Mouse (Mus musculus) kidney, postnatal 25 days (tissue): ENCODE measurements around the gene Ypel2.
"Not testable (repeated sequence)": the region's sequence is repeated elsewhere in the genome, so short reads cannot be mapped to it uniquely, and the experiment has no call there.

ENCODE experiments used
- DNase-seq, 2 experiments: peaks; one replicate each; pipeline ENCODE4 v3.0.0; 2021; ENCODE audit warnings: mixed read lengths in 2 of 2

The Ypel2 gene

DNA sequence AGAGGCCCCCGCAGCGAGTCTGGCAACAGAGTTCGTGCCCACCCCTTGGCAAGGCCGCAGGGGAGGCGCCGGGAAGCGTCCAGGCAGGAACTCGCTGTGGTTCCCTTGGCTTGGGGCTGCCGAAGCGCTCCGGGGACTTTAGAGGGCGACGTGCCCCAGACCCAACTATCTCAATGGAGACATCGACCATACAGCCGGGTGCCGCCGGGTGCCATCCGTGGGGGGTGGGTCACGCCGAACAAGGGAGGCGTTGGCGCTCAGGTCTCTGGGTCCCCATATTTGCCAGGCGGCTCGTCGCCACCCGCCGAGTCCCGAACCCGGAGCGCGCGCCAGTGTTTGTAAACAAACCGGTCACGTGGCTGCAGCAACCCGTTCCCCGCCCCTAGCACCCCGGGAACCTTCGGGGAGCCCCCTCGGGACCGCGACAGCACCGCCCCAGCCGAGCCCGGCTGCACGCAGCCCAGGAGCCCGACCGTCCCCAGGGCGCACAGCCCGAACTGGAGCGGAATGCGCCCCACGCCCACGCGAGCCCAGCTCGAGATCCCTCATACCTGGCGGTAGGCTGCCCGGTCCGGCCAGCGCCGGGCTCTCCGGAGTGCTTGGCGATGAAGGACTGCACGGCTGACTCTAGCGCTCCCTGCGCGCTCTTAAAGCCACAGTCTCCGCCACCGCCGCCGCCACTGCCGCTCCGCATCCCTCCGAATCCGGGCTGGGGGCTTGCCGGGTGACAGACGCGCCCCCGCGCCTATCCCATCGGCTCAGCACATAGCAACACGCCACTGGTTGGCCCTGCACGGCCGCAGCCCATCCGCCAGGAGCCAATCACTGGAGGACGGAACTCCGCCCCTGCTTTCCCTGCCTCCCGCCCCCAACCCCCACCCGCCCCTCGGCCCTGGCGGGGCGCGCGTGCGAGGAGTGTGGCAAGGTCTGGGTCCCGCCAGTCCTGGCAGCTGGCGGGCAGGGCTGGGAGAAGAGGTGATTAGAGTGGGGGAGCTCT lies at the start of gene Ypel2:
TSS of gene Ypel2 (minus strand) at position 667 of the 997 bp plus-strand sequence.
- DNase-seq: peak; percentile 97 to 99

- DNase-seq: peak in 1 of 2 experiments; percentile 3
Measured at GRCm38 (mm10) chr11:87043052-87043451, 49.5 kb upstream of the Ypel2 start.

GRCm38 (mm10) chr11:87039307-87039963 lies 45.9 kb upstream of the Ypel2 start:
- DNase-seq: peak; percentile 8 to 44

- no peak for DNase-seq
Measured at GRCm38 (mm10) chr11:87036180-87036579, 42.7 kb upstream of the Ypel2 start.

DNA sequence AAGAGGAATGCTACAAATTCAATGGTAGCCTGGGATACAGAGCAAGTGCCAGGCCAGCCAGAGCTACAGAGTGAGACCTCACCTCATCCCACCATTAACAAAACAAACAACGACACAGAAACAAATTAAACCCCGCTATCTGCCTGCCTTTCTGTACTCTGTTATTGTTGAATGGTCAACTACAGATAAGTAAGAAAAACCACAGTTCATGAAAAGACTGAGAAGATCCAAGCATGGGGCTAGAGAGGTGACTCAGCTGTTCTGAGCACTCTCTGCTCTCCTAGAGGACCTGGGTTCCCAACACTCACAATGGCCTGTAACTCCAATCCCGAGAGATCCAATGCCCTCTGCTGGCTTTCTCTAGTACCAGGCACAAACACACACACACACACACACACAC lies 34.7 kb upstream of the Ypel2 start:
- DNase-seq: no peak

DNA sequence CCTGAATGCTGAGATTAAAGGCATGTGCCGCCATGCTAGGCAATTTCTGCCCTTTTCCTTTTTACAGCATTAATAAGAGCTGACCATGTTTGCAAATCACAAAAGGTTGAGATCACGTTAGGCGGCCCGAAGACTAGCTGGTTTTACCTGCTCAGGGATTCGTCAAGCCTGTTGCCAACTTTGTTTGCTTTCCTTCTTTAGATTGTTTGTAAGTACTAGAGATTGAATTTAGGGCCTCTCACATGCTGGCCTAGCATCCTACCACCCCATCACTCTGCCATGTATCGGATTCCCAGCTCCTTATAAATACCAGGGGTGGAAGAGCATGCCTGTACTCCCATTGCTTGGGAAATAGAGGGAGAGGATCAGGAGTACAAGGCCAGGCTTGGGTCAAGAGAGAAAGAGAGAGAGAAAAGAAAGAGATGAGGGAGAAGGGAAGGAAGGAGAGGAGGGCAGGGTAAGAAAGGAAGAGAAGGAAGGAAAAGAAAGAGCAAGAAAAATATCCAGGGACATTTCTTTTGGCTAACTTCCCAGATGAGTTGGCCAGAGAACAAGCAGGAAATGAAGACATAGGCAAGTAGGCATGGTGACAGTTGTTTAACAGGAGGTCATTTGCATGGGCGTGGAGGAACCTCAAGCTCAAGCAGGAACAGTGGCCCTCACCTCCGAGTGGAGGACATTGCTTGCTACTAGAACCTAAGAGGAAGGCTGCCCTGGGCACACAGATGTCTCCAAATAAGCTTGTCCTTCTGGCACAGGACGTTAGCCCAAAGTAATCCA lies 32.8 kb upstream of the Ypel2 start:
- DNase-seq: peak in 1 of 2 experiments; percentile 37

DNA sequence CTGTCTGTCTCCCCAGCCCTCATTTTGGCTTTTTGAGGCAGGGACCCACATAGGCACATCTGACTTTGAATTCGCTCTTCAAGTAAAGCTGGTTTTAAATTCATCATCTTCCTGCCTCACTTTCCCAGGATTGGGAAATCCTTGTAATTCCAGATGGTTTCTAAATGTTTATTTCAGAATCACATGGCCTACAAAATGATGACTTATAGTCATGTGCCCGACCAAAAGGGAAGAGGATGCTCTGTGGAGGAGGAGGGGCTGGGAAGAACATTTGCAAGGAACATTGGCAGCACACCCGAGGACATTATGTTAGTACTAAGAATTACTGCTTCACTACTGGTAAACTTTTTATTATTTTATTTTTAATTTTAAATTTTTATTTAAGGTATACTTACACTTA lies 31.8 kb upstream of the Ypel2 start:
- peak in 1 of 2 experiments; percentile 36 for DNase-seq

DNA sequence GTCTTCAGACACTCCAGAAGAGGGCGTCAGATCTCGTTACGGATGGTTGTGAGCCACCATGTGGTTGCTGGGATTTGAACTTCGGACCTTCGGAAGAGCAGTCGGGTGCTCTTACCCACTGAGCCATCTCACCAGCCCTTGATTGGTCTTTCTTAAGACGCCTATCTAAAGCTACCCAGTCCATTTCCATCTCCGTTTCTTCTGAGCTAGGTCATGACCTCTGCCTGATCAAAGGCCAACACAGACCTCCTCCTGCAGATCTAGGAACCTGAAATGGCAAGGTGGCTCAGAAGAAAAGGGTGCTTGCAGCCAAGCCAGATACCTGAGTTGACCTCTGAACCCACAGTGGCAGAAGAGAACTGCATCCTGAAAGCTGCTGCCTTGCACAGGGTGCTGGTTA lies 29.7 kb upstream of the Ypel2 start:
- DNase-seq: not testable (repeated sequence)

GRCm38 (mm10) chr11:87022765-87023164 lies 29.3 kb upstream of the Ypel2 start:
- no peak for DNase-seq

- DNase-seq: no peak
Measured at GRCm38 (mm10) chr11:87021551-87021950, 28.0 kb upstream of the Ypel2 start.

GRCm38 (mm10) chr11:87020449-87020848 lies 26.9 kb upstream of the Ypel2 start:
- DNase-seq: no peak

- DNase-seq: no peak
Measured at GRCm38 (mm10) chr11:87019431-87019830, 25.9 kb upstream of the Ypel2 start.

DNA sequence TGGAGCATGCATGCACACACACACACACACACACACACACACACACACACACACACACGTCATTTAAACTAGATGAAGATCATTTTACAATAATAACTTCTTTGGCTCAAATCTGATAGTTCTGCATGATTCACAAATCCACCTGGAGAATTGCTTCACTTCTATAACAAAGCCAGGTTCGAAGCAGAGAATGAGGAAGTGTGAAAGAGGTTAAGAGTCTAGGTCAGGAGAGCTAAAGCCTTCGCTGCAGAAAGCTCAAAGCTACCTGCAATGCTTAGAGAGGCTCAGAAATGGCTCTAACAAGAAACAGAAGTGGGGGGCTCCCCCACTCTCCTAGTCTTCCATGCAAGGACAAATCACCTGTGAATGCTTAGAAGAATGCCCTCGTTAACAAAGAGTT lies 24.6 kb upstream of the Ypel2 start:
- DNase-seq: no peak

- DNase-seq: no peak
Measured at GRCm38 (mm10) chr11:87015691-87016090, 22.2 kb upstream of the Ypel2 start.

DNA sequence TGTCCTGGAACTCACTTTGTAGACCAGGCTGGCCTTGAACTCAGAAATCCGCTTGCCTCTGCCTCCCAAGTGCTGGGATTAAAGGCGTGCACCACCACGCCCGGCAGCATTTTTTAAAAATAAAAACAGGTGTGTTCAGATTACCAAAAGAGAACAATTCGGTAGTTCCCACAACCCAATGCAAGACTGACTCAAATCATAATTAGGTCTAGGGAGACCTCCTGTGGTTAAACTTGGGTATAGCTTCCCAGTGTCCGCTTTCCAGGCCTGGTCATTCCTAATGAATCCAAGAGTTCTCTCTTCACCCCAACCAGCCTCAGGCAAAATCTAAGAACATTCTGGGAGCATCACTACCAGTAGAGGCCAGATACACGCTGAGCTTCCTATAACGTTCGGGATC lies 17.0 kb upstream of the Ypel2 start:
- DNase-seq: peak in 1 of 2 experiments; percentile 71

GRCm38 (mm10) chr11:87007371-87007770 lies 13.9 kb upstream of the Ypel2 start:
- no peak for DNase-seq

DNA sequence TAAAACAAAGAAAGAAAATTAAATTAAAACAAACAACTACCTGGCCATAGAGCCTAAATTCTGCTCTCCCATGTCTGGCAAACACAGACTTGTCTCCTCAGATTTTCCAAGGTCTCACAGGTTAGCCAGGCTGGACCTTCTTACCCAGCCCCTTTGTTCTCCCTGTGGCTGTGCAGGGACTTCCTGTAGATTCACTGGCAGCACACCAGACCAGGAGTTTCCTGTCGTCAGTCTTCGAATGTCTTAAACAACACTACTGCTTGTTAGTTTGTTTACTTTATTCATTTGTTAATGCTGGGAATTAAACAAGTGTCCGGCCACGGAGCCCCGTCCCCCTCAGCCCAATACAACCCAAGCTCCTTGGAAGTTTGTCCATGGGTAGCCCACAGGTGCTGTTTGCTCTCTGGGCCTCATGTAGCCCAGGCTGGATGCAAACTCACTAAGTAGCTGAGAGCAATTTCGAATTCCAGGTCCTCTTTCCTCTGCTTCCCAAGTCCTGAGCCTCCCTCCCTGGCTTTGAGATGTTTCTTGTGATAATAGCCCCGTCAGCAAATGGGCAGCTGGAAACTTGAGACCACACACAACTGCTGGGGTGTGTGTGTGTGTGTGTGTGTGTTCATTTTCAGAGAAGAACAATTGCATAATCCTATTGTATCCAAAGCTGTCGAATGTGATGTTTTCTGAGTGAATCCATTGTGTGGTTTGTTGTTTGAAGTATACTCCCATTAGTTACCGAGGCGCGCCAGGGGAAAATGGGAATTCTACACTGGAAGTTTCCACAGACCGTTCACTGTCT lies 11.7 kb upstream of the Ypel2 start:
- peak in 1 of 2 experiments; percentile 13 for DNase-seq

DNA sequence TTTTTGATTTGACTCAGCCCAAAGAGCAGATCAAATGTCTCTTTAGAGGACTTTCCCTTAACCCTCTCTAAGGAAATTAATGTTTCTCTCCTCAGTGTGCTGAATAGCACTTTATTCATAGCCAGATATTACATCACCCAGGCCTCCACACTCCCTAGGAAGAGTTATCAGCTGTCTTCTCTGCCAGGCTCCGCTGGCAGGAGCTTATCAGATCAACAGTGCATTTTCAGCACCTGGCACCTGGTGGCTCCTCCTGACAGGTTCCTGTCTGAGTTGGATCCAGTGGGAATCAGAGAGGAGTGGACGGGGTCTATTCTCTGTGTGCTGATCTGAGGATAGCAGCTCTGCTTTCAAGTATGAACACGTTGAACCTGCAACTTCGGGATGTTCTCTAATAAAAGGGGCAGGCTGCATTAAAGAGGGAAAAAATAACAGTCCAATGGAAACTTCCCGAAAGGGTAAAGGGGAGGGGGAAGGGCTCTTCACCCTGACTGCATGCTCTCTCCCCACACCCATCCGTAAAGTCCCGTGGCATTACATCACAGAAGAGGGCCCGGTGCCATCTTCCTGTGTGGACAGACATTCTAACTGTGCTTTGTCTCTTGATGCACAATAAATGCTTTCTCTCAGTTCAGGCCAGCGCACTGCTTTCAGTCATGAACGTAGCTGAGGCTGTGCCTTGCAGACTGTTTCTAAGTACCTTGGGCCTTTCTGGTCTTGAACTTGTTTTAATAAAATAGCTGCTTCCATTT lies 8.7 kb upstream of the Ypel2 start:
- no peak for DNase-seq

DNA sequence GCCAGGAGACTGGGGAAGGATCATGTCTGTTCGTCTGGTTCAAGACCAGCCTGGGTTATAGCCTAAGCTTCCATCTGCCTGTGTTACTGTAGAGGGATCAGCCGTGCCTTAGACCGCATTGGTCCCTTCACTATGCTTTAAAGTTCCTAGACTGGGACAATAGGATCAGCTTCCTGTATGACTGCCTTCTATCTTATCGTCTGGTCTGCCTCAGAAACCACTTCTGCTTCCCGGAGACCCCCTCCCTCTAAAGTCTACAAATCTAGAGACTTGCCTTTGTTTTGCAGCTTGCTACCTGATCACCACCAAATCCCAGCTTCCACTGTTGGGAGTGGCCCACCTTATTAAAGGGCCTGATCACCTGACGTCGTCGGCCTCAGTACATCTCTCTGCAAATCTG lies 7.7 kb upstream of the Ypel2 start:
- no peak for DNase-seq

- no peak for DNase-seq
Measured at GRCm38 (mm10) chr11:86996266-86996665, 2.8 kb upstream of the Ypel2 start.

DNA sequence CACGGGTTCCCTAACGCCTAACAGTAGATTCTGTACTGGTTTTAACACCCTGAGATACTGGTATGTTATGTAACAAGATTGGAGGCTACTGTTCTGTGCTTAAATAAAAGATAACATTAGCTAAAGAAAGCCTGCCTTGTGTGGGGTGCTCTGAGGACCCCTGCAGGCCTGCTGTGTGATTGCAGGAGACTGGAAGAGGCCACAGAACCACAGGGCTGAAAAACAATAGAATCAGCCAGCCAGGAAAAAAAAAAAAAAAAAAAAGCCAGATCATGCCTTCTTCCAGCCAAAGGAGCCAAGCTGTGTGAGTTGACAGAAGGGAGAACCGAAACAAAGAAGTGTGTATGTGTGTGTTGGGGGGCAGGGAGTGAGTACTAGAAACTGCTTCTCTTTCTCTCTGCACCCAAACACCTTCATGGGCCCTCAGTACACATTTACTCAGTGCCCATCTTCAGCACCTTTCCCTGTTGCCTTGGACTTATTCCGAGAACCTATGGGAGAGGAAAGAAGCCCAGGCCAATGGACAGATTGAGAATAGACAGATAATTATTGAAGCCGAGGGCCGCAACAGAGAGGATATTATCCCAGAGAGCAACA lies 2.2 kb upstream of the Ypel2 start:
- peak; percentile 61 to 71 for DNase-seq
